Mouse (Mus musculus) heart, adult 18-20 months (tissue): ENCODE measurements around the gene Ttc30a2. TPM values are rescaled to one million over a fixed set of nuclear protein-coding genes. Genes with fewer than 3 reads are reported as not detected.

Source experiments
- DNase-seq, 2 experiments: peaks; one replicate each; pipeline ENCODE4 v3.0.0; 2021 to 2022; ENCODE audit warnings: mixed read lengths in 1 of 2
- total RNA-seq, 2 experiments: library from RNA; stranded (reverse); gene quantifications; 2 replicates each; pipeline ENCODE4 v1.2.3; 2021

Gene Ttc30a2
- total RNA-seq, 2 experiments from 2014 or later = 2.0 to 2.1 TPM

DNA sequence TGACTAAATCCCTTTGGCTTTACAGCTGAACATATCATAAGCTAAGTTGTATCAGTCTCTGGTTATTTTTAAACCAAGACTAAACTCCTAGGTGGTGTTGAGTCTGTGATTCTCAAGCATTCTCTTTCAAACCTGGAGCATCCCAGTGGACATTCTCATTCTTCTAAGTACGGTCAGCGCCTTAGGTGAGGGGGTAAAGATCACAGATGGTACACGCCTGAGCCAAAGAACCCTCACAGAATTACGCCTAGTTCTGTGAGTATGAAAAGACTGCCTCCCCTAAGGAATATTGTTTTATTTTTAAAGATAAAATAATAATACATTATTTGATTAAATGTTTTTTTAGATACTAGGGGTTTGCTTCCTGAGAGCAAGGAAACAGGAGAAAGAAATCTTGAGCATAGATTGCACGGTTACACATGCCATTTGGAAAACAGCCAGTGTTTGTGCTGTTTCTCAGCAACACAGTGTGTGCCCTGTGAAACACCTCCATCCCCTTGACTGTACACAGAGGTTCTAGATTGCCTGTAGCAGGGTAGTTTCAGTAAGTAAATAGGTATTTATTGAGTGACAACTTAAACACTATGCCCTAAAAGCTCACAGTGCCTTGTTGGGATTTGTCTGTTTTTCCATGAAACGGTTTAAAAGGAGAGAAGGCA is 48.1 kb downstream of the Ttc30a2 start:
- DNase-seq = no peak

DNA sequence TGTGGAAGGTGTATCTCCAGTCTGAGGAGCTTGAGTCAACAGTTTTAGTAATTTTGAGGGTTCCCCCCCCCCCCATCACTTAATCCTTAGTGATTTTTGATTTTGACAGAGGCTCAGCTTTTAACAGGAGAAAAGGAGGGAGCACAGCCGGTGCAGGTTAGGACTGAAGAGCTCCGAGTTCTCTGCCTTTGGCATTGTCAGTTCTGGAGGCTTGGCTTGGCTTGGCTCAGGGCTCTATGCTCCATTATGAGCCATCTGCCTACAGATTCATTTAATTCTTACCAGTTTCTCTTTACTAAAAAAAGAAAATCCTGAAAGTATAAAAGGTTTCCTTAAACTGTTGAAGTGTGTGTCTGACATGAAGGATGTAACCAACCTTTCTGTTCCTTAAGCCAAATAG is 48.8 kb downstream of the Ttc30a2 start:
- DNase-seq = no peak

DNA sequence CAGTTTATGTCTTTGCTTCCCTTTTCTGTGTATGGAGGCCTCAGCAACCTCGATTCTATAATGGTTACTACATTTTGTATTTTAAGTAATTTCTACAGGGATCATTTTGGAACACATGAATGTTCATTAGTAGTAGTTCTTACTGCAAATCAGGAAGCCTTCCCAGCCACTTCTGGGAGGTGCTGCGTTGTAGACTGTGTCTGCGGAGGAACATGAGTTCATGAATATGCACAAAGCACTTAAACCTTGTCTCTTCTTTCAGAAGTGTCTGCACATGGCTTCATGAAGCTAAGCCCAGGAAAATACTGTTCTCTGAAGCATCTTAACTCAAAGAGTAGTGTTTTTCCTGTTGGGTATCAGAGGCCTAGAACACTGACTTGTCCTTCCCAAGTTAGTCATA is 50.0 kb downstream of the Ttc30a2 start:
- DNase-seq = no peak

DNA sequence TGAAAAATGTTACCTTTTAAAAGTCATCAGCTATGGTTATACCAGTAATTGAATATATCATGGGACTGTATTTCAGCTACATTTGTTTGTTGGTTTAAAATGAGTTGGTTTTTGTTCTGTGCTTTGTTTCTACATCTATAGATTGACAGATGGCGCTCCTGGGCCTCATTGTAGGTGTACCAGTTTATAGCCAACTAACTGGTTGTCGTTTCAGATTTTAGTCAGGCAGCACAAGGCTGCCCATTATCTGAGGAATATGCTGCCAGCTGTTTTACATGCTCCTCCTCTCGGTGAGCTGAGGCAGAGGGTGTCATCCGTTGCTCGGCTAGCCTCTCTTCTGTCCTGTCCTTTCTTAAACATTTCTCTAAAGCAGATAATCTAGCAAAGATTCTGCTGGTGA is 51.9 kb downstream of the Ttc30a2 start:
- no peak for DNase-seq

Other genes starting within 250 kb of the Ttc30a2 start
- gene Agps, start 146.0 kb downstream of the Ttc30a2 start, total RNA-seq = 10 to 100 TPM; 32.4 to 33.7 TPM
- 10 to 100 TPM; 11.1 to 13.7 TPM for gene Ttc30b, start 39.6 kb downstream of the Ttc30a2 start, total RNA-seq
- 1 to 10 TPM; 3.1 to 3.3 TPM for gene Ttc30a1, start 3.8 kb upstream of the Ttc30a2 start, total RNA-seq